Mouse (Mus musculus) lung, postnatal 0 days (tissue): Measurements from ENCODE around the gene Tagln. TPM values are rescaled to one million over a fixed set of nuclear protein-coding genes. Genes with fewer than 3 reads are reported as not detected.

Experiments used
- ATAC-seq: fragments of 200-750 bp; cut with Nextera tagmentation; 2 replicates; pipeline ENCODE4 v1.8.0; 2017; ENCODE audit warnings: moderate library complexity
- DNase-seq: peaks from one replicate; pipeline ENCODE4 v3.0.0-alpha.2; 2016; ENCODE audit warnings: low spot score
- H3K27ac ChIP-seq: fragments of 300-500 bp; sonication (generic); 2 replicates; pipeline ENCODE4 v1.5.1; 2014; ENCODE audit warnings: antibody characterized with exemption, mild to moderate bottlenecking, low read length, mixed read lengths
- H3K27me3 ChIP-seq: fragments of 300-500 bp; sonication (generic); replicated peaks from 2 replicates; pipeline ENCODE4 v1.6.1; 2014; ENCODE audit warnings: low read length, mixed read lengths; ENCODE audit not compliant: insufficient read depth
- H3K36me3 ChIP-seq: fragments of 300-500 bp; sonication (generic); 2 replicates; pipeline ENCODE4 v1.6.1; 2014; ENCODE audit warnings: low read length, mixed read lengths; ENCODE audit not compliant: insufficient read depth
- H3K4me1 ChIP-seq: fragments of 300-500 bp; sonication (generic); 2 replicates; pipeline ENCODE4 v1.6.1; 2014; ENCODE audit warnings: antibody characterized with exemption, low read depth, low read length, mixed read lengths; ENCODE audit not compliant: insufficient read depth
- H3K4me2 ChIP-seq: fragments of 300-500 bp; sonication (generic); replicated peaks from 2 replicates; pipeline ENCODE4 v1.6.1; 2014; ENCODE audit warnings: low read depth, mild to moderate bottlenecking, low read length, moderate library complexity, mixed read lengths
- H3K4me3 ChIP-seq: fragments of 300-500 bp; sonication (generic); 2 replicates; pipeline ENCODE4 v1.5.1; 2014; ENCODE audit warnings: low read depth, low read length
- H3K9ac ChIP-seq: fragments of 300-500 bp; sonication (generic); replicated peaks from 2 replicates; pipeline ENCODE4 v1.6.1; 2014; ENCODE audit warnings: low read depth, mild to moderate bottlenecking
- H3K9me3 ChIP-seq: fragments of 300-500 bp; sonication (generic); 2 replicates; pipeline ENCODE4 v1.6.1; 2016; ENCODE audit warnings: low read length, mixed read lengths
- CTCF ChIP-seq: IDR thresholded peaks from 2 replicates; pipeline ENCODE4 v1.5.1; 2016; ENCODE audit warnings: antibody characterized with exemption, mild to moderate bottlenecking
- EP300 ChIP-seq: IDR thresholded peaks from 2 replicates; pipeline ENCODE4 v1.6.1; 2016; ENCODE audit warnings: antibody characterized with exemption, mild to moderate bottlenecking, control low read depth
- WGBS: fragments of 180-500 bp; shearing (Covaris S2); extraction: QIAGEN DNeasy Blood & Tissue Kit; methylation state at CpG from one replicate; pipeline ENCODE4 v1.1.7; 2014; 5-methylcytosine and 5-hydroxymethylcytosine counted together
- polyA plus RNA-seq: library from polyadenylated mRNA; unstranded; fragments of >200 nt; fragmentation: Nextera tagmentation; extraction: Ambion mirVana; gene quantifications from 2 replicates; pipeline ENCODE4 v1.2.1, GENCODE M21; 2015

Tagln gene
- polyA plus RNA-seq, 1 experiment from 2014 or later, result 184 TPM

DNA sequence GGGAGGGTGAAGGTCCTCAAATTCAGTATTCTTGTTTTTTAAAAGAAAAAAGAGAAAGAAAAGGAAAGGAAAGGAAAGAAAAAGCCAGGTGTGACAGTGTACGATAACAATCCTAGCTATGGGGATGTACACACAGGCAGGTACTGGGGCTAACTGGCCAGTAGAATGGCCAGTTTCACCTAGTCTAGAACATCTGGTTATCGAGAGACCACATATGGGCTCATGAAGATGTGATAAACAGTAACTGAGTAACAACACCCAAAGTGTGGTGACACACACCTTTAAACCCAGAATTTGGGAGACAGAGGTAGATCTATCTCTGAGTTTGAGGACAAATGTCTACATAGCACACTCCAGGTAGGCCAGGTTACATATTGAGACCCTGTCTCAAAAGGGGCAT, 43.9 kb upstream of the Tagln start:
- WGBS, result 88% methylated on average over 2 of the region's 2 CpGs
- TF ChIP-seq EP300, result no peak
- no peak for TF ChIP-seq CTCF
- Histone ChIP-seq H3K27ac (no peak overlapping the region), H3K4me2 (no peak overlapping the region), H3K9ac (no peak overlapping the region), H3K4me1 (no peaks in the 10 kb centered on the region; the same call in 1 of the 2 replicates), H3K4me3 (no peak overlapping the region), H3K9me3 (no peaks in the 10 kb centered on the region), H3K27me3 (no peaks in the 10 kb centered on the region), H3K36me3 (no peaks in the 10 kb centered on the region; the same call in 1 of the 2 replicates)
- ATAC-seq (no peak), DNase-seq (no peak)

- Histone ChIP-seq H3K36me3 (no peaks in the 10 kb centered on the region; the same call in 1 of the 2 replicates), H3K27ac (no peak overlapping the region), H3K4me1 (no peaks in the 10 kb centered on the region), H3K4me3 (no peak overlapping the region), H3K27me3 (no peaks in the 10 kb centered on the region), H3K9ac (no peak overlapping the region), H3K9me3 (no peaks in the 10 kb centered on the region), H3K4me2 (no peak overlapping the region)
- WGBS, result 77% methylated on average over 2 of the region's 2 CpGs
- TF ChIP-seq EP300, result no peak
- TF ChIP-seq CTCF, result peak; percentile 47
- ATAC-seq (no peak), DNase-seq (no peak)
Measured at GRCm38 (mm10) chr9:45976884-45977283, 41.0 kb upstream of the Tagln start.

GRCm38 (mm10) chr9:45963577-45963976, 27.7 kb upstream of the Tagln start:
- Histone ChIP-seq H3K4me2 (no peak overlapping the region), H3K4me3 (no peak overlapping the region), H3K4me1 (0 out of 2 replicates have a peak, but pooled peaks cover 2% of the 10 kb centered on the region), H3K9ac (no peak overlapping the region), H3K36me3 (peaks cover 15% of the 10 kb centered on the region; the same call in 1 of the 2 replicates), H3K9me3 (no peaks in the 10 kb centered on the region), H3K27ac (no peak overlapping the region), H3K27me3 (no peaks in the 10 kb centered on the region)
- WGBS, result 77% methylated on average over 6 of the region's 6 CpGs
- DNase-seq, result no peak
- ATAC-seq, result no peak
- no peak for TF ChIP-seq EP300

DNA sequence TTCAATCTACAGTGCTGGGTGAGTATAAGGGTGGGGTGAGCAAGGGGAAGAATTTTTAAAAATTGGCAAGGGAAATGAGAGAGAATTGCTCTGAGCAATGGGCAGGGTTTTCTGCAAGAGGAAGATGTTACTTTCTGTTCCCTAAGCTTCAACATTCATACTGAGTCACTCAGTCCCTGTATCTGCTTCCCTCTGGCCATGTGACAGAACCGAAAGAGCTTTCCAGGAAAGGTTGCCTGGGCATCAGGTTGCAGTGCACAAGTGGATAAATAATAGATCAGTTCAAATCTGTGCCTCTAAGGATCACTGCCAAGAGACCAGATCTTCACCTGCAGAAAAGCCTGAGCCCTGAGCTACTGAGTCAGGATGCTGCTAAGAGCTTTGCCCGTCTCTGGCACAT, 26.0 kb upstream of the Tagln start:
- ATAC-seq, result 0 out of 2 replicates have a peak, but pooled peaks have one; percentile 8
- 73% methylated on average over 2 of the region's 2 CpGs for WGBS
- Histone ChIP-seq H3K4me1 (0 out of 2 replicates have a peak, but pooled peaks cover 2% of the 10 kb centered on the region), H3K9me3 (no peaks in the 10 kb centered on the region), H3K36me3 (peaks cover 12% of the 10 kb centered on the region; the same call in 1 of the 2 replicates), H3K4me3 (no peak overlapping the region), H3K27me3 (no peaks in the 10 kb centered on the region), H3K4me2 (no peak overlapping the region), H3K27ac (no peak overlapping the region), H3K9ac (no peak overlapping the region)
- peak; percentile 46 for DNase-seq
- TF ChIP-seq CTCF (no peak), EP300 (no peak)

DNA sequence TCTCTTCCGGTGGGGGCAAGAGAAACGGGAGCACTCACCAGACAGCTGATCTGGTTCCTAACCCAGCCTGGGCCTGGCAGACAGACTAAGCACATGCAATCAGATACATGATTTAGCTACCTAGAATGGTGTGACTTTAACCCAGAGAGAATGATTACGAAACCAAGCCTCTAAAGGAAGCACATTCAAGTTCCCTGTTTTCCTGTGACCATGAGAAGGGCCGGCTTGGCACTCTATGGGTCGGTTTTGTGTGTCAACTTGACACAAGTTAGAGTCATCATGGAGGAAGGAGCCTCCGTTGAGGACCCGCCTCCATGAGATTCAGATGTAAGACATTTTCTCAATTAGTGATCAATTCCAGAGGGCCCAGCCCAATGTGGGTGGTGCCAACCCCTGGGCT, 23.8 kb upstream of the Tagln start:
- ATAC-seq (no peak), DNase-seq (peak; percentile 72)
- Histone ChIP-seq H3K27me3 (no peaks in the 10 kb centered on the region), H3K36me3 (peaks cover 2% of the 10 kb centered on the region; the same call in 1 of the 2 replicates), H3K4me1 (peaks cover 5% of the 10 kb centered on the region; the same call in 1 of the 2 replicates), H3K27ac (no peak overlapping the region), H3K9me3 (no peaks in the 10 kb centered on the region), H3K4me3 (no peak overlapping the region), H3K4me2 (no peak overlapping the region), H3K9ac (no peak overlapping the region)
- TF ChIP-seq EP300, result no peak
- 76% methylated on average over 7 of the region's 7 CpGs for WGBS

- peaks cover 5% of the 10 kb centered on the region; the same call in 1 of the 2 replicates for H3K4me1 ChIP-seq
- no peak overlapping the region for H3K27ac ChIP-seq
- no peaks in the 10 kb centered on the region for H3K9me3 ChIP-seq
- H3K4me3 ChIP-seq, result no peak overlapping the region
- DNase-seq, result no peak
- H3K36me3 ChIP-seq, result no peaks in the 10 kb centered on the region
- WGBS, result 54% methylated on average over 4 of the region's 4 CpGs
- no peak for TF ChIP-seq CTCF
- no peak for TF ChIP-seq EP300
- H3K9ac ChIP-seq, result no peak overlapping the region
- no peaks in the 10 kb centered on the region for H3K27me3 ChIP-seq
- H3K4me2 ChIP-seq, result no peak overlapping the region
- no peak for ATAC-seq
Measured at GRCm38 (mm10) chr9:45958851-45959250, 23.0 kb upstream of the Tagln start.
